Mouse (Mus musculus) skeletal muscle tissue, adult 2 months (tissue): ENCODE results near the gene Asxl1.
A peak's percentile ranks its signal among the peaks of the same experiment; 100 is the strongest.

ENCODE experiments used
- DNase-seq: peaks from one replicate; pipeline ENCODE4 v3.0.0-alpha.2; 2012; ENCODE audit warnings: low read depth, low spot score

Asxl1 gene

DNA sequence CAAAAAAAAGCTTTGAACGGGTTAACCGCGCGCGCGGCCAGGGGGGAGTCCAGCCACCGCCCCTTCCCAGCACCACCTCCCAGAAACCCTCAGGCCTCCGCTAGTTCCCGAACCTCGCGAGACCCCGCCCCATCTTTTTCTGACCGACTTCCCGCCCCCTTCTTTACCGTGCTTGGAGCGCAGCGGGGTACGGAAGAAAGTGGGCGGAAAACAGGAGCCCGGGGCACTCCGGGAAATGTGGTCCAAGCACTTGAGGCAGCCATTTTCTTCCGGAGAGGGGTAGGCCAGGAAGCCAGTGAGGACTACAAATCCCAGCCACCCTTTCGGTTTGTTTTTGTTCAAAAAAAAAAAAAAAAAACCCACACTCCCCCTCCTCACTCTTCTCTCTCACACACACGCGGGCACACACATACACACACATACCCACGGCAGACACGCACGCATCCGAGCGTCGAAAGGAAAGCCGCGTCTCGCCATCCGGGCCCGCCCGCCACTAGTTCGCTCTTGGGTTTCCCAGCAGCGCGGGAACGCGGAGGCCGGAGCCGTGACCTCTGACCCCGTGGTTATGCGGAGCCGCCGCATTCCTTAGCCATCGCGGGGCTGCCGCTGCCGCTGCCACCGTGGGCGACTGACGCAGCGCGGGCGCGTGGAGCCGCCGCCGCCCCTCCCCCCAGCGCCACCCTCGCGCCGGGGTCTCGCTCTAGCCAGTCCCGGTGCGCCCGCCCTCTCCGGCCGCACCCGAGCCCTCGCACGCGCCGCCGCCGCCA, at the start of gene Asxl1:
TSS of gene Asxl1 (plus strand) at position 376 of the 767 bp plus-strand sequence.
- peak; percentile 98 for DNase-seq

DNA sequence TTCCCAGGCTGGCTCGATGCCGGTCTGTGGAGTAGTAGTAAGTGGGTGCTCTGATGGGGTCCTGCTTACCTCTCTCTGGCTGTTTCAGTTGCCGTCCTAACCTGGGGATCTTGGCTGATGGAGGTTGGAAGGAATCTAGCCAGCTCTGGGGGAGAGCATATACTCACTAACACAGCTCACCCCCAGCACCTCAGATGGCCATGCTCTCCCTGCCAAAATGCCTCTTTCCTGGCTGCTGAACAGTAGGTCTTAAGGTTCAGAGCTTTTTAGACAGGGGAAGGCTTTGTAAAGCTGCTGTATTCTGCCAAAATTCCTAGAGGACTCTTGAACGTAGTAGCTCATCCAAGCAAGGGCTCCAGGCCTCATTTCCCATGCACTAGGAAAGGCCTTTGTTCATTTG, 47.9 kb upstream of the Asxl1 start:
- DNase-seq, result no peak

GRCm38 (mm10) chr2:153298460-153298859, 47.2 kb upstream of the Asxl1 start:
- DNase-seq, result no peak

DNA sequence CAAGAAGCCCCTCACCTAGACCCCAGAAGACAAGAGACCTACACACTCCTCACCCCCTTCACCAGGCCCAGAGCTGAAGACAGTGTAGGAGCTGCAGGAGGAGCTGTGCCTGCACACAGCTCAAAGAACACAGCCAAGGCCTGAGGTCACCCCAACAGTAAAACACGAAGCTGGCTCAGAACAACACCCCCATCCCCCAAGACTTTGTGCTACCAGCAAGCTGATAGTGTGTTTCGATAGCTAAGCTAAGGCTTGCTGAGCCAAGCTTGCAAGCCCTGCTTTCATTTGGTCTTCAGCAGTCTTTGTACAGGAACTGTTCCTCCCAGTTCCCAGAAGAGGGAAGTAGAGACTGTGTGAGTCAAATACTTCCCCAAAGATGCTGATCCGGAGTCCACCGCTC, 46.8 kb upstream of the Asxl1 start:
- DNase-seq, result peak; percentile 60

DNA sequence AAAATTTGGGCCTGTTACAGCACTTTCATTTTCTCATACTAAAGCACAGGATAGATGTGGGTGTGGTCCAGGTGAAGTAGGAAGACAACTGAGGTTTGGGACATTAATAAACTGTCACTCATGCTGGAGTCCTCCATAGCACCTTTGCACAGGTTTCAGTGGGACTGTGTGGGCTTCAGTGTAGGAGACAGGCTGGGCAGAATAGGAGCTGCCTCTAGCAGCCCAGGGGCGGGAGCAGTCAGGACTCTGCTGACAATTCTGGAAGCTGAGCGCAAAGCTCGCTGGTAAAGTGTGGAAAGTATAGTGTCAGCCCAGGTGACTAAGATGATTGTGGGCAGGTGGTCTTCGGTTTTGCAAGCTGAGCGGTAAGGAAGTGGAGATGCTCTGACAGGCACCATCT, 44.5 kb upstream of the Asxl1 start:
- no peak for DNase-seq

DNA sequence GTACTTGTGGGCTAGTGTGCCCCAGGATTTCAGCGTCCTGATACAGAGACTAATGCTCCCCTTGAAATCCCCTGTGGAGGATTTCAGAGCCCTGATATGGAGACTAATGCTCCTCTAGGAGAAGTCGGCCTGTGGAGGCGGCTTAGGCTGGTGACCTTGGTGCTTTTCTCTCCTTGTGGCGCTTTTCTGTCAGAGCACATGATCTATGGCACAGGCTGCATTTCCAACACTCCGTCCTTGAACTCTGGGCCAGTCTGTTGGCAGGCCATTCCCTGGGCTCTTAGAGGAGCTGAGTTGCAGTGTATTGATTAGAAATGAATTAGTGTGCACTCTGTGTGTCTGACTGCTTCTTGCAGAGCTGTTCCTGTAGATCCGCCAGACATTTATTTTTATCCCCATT, 40.4 kb upstream of the Asxl1 start:
- DNase-seq, result no peak

DNA sequence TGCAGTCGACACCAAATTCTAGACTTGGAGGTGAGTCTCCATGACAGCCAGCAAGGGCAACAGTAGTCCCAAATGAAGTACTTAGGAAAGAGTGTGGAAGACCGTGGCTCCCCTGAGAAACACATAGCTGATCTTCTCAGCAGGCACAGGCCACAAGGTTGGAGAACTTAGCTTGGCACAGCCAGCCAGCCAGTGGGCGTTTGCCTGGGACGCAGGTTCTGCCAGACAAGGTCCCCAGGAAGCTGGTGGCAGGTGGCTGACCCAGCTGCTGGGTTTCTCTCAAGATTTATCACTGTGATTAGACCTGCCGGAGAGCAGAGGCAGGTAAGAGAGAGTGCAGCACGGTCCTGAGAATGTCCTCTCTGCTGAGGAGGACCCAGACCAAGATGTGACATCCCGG, 37.0 kb upstream of the Asxl1 start:
- DNase-seq, result no peak

- no peak for DNase-seq
Measured at GRCm38 (mm10) chr2:153309106-153309505, 36.5 kb upstream of the Asxl1 start.

GRCm38 (mm10) chr2:153310228-153310627, 35.4 kb upstream of the Asxl1 start:
- DNase-seq, result no peak

DNA sequence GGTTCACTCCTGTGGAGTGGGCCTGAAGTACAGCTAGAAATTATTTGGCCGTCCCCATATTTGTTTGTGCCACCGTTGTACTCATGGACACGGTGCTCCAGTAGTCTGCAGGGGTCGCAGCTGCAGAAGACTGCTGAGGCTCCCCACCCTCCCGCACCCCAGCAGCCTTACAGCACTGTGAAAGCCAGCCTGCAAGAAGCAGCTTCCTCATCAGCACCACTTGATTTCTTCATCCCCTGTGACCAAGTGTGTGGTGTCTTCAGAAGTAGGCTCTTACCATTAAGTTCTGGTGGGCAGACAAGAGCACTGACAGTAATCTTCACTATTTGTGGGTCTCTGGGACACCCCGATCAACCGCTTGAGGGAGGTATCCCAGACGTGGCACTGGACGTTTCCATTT, 32.7 kb upstream of the Asxl1 start:
- no peak for DNase-seq

DNA sequence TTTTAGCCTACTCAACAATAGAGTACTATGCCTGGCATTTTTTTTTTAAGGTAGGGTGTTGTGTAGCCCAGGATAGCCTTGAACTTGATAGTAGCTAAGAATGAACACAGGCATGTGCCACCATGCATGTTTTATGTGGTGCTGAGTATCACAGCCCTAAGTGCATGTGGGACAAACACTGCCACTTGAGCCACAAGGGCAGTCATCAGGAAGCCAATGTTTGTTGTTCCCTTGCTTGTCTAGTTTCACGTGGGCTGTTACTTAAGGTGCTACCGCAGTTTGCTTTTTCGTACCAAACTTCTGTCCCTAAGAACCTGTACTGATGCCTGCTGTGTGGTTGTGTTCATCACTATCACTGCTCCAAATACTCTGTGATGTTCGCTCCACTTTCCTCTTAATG, 27.2 kb upstream of the Asxl1 start:
- no peak for DNase-seq

DNA sequence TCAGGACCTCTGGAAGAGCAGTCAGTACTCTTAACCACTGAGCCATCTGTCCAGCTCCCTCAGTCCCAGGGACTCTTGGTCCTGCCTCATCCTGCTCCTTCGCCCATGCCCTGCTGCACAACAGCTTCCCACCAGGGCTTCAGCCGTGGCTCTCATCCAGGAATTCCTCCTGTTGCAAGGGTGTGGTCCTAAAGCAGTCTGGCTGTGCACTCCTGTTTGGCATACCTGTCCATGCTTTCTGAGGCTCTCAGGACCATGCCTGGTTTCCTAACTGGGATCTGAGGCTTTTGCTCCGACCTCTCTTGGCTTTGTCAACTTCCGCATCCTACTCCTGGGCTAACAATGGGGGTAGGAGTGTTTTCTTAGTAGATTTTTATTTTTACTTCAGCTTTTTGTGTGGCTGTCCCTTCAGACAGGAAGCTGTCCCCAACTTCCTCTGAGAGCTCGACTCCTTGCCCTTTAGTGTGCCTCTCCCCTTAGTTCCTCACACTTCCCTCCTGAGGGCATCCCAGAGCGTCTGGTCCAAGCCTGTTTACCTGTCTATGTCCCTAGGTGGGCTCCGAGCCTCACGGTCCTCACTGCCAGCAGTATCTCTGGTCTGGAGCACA, 26.5 kb upstream of the Asxl1 start:
- no peak for DNase-seq

- no peak for DNase-seq
Measured at GRCm38 (mm10) chr2:153325706-153326376, 19.8 kb upstream of the Asxl1 start.

DNA sequence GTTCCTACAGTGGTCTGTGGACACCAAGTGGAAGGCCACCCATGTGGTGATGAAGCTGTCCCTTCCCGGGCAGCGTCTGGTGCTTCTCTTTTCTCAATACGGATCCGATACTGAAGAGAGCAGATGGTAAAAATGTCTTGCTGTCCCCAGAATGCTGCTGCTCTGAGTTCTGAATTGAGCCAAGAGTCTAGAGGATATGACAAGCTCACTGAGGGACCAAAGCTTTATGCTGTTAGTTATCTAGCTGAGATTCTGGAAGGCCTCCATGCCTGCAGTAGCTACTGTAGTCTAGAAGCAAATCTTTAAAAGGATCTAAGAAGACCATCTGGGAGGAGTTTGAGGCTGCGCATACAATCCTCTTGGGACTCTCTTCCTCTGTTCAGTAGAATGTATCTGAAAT, 13.4 kb upstream of the Asxl1 start:
- DNase-seq, result no peak

DNA sequence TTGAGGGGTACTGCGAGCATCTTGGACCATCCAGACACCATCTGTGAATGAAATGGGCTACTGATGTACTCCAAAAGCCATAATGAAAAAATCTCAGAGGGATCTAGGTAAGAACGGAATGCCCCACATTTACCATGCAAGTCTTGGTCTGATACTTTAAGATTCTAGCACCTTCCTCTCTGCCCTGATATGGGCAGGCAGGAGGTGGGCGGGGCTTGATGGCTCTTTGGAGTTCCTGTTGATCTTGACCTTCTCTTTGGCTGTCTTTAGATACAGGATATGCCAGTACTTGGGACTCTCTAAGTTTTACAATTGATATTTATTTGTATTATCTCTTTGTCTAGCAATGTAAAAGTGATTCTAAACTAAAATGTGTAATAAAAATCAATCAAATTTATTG, 12.6 kb upstream of the Asxl1 start:
- no peak for DNase-seq

DNA sequence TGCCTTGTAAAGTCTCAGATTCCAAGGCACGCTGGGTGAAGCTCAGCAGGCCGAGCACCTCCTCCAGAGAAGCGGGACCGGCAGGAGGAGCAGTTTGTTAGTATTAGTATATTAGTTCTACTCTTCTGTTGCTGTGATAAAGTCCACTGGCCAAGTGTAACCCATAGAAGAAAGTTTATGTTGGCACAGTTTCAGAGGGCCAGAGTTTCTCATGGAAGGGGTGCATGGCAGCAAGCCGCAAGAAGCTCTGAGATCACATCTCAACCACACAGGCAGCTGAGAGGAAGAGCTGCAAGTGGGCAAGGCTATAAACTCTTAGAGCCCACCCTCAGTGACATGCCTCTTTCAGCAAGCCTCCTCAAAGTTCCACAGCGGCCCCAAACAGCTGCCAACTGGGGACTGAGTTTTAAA, 11.8 kb upstream of the Asxl1 start:
- DNase-seq, result no peak

DNA sequence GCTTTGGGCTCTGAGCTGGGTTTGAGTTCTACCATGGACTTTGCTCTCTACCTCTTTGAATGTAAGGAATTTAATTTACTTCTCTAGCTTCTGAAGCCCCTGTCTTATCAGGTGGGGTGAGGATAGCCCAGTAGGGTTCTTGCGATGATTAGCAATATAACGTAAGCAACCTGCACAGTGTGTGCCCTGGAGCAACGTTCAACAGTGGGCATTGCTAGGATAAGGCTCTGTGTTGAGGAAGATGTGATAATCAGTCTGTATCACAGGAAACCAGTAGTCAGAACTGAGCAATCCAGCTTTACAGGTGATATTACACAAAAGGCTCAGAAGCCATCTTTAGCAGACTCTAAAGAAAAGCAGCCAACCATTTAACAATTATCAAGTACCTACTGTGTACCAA, 11.3 kb upstream of the Asxl1 start:
- DNase-seq, result no peak

GRCm38 (mm10) chr2:153336117-153336516, 9.5 kb upstream of the Asxl1 start:
- DNase-seq, result peak; percentile 30

GRCm38 (mm10) chr2:153338361-153339350, 7.0 kb upstream of the Asxl1 start:
- no peak for DNase-seq

- DNase-seq, result no peak
Measured at GRCm38 (mm10) chr2:153342166-153342565, 3.5 kb upstream of the Asxl1 start.

DNA sequence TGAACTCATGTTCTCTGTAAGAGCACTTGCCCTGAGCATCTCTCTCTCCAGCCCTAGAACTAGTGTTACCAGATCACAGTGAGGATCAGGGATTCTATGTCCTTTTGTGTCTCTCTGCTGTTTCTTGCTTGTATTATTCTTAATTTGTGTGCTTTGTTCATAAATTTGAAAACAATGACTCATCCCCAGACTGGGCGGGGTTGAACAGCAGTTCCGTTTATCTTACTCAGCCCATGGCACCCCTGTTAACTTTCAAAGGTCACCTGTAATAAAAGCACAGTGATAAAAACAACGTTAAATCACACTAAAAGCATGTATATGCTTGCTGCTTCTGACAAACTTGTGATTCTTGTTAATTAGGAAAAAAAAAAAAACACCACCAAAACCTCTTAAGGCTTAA, 3.0 kb upstream of the Asxl1 start:
- no peak for DNase-seq

GRCm38 (mm10) chr2:153343191-153343590, 2.4 kb upstream of the Asxl1 start:
- DNase-seq, result no peak
